12 mouse cellular contexts compared by ENCODE assay signal in the genomic region with DNA sequence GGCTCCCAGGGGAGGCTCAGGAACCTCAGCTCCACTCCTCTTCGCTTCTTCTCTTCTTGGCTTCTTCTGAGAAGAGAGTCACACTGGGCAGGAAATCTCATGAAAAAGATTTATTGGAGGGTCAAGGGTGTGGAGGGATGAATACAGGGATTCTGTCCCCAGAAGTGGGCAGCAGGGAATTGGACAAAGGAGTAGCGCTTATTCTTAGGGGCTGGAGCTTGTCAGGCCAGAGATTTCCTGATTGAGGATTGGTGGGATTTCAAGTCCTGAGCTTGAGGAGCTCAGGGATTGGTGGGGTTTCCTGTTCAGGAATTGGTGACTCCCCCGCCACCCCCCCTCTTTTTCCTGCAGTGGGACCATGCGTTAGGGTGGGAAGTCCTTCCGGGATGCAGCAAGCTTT.
"Had no signal": no experiment of that assay in that cellular context is flagged by ENCODE, and none has a peak within 500 bp of the region (broad histone marks: within the 10 kb centered on the region; RNA-seq: fewer than 3 reads in every experiment).

No protein-coding gene starts in this region.

- H3K9ac ChIP-seq: hindbrain, embryonic 15.5 days; liver, embryonic 13.5 days; liver, postnatal 0 days had no signal

- DNase-seq: kidney, adult 18-20 months; left cerebral cortex, postnatal 4 days; liver; liver, embryonic 13.5 days; liver, postnatal 0 days; midbrain, embryonic 14.5 days; thymus, postnatal 4 days had no signal

- H3K4me3 ChIP-seq: hindbrain, embryonic 15.5 days; layer of hippocampus, adult 2 months; liver, embryonic 13.5 days; midbrain, embryonic 10.5 days had no signal

- H3K27me3 ChIP-seq: hindbrain, embryonic 15.5 days; liver, embryonic 13.5 days had no signal

- H3K36me3 ChIP-seq: hindbrain, embryonic 15.5 days; liver, embryonic 13.5 days; midbrain, embryonic 10.5 days had no signal

- H3K9me3 ChIP-seq: hindbrain, embryonic 15.5 days; liver, embryonic 13.5 days; midbrain, embryonic 10.5 days had no signal

- H3K4me2 ChIP-seq: liver, embryonic 13.5 days had no signal

- H3K27ac ChIP-seq: hindbrain, embryonic 15.5 days; layer of hippocampus, adult 2 months; liver, embryonic 13.5 days; midbrain, embryonic 10.5 days; stomach, postnatal 0 days had no signal

- H3K4me1 ChIP-seq: liver, embryonic 13.5 days had no signal

- ATAC-seq: inflammation-experienced regulatory T-cells, adult 6 months; liver, postnatal 0 days had no signal
